Comparison of ENCODE assay signal across 20 mouse cellular contexts in the genomic region with DNA sequence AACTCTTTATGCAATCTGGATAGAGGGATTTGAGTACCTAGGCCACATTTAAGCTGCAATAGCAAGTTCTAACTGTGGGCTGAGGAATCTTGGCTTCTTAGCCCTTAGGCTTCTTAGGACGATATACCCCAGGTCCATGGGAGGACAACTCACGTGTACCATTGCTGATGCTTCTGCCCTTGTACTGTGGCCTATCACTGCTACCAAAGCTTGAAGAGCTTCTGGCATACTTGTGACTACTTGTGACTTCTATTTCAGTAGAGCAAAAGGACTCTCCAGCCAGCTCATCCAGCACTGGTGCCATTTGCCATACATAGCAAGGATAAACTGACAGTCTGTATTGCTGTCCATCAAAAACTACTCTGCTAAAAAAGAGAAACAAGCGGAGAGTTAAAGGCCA. TPM values are rescaled to one million over a fixed set of nuclear protein-coding genes. Genes with fewer than 3 reads are reported as not detected.
A peak's percentile ranks its signal among the peaks of the same experiment; 100 is the strongest.
DNase-seq lines count a peak whose midpoint lies in the region; ATAC-seq lines count a peak whose summit lies in the region.
"Had no signal": no experiment of that assay in that cellular context is flagged by ENCODE, and none has a peak within 500 bp of the region (broad histone marks: within the 10 kb centered on the region; RNA-seq: fewer than 3 reads in every experiment).

No protein-coding gene starts in this region.

- 84% methylated on average over 3 of the region's 3 CpGs for WGBS in heart, embryonic 12.5 days
- 95% methylated on average over 3 of the region's 3 CpGs for WGBS in midbrain, embryonic 11.5 days
- 97% methylated on average over 3 of the region's 3 CpGs for WGBS in midbrain, embryonic 15.5 days

- no peak overlapping the region for H3K4me2 ChIP-seq in heart, embryonic 12.5 days
- no peak overlapping the region for H3K4me2 ChIP-seq in midbrain, embryonic 11.5 days
- no peak overlapping the region for H3K4me2 ChIP-seq in midbrain, embryonic 15.5 days

- H3K4me3 ChIP-seq in heart, embryonic 12.5 days = no peak overlapping the region
- H3K4me3 ChIP-seq in midbrain, embryonic 11.5 days (ENCODE audit: low read depth, low read length) = no peak overlapping the region
- no peak overlapping the region for H3K4me3 ChIP-seq in midbrain, embryonic 15.5 days

- H3K36me3 ChIP-seq in heart, embryonic 12.5 days = no peaks in the 10 kb centered on the region
- H3K36me3 ChIP-seq in midbrain, embryonic 11.5 days (ENCODE audit: control insufficient read depth, insufficient read depth, low read length) = no peaks in the 10 kb centered on the region
- H3K36me3 ChIP-seq in midbrain, embryonic 15.5 days (replicated peaks) = no peaks in the 10 kb centered on the region
- H3K36me3 ChIP-seq: embryonic facial prominence, embryonic 13.5 days; forebrain, embryonic 12.5 days; hindbrain, embryonic 12.5 days had no signal

- no peak for ATAC-seq in heart, embryonic 12.5 days (ENCODE audit: insufficient number of reproducible peaks, low FRiP score)
- no peak for ATAC-seq in midbrain, embryonic 11.5 days (ENCODE audit: low FRiP score)
- no peak for ATAC-seq in midbrain, embryonic 15.5 days (replicated peaks)
- ATAC-seq: forebrain, embryonic 16.5 days; hindbrain, embryonic 16.5 days; inflammation-experienced regulatory T-cells, adult 6 months; intestine, postnatal 0 days had no signal

- H3K9me3 ChIP-seq in heart, embryonic 12.5 days (replicated peaks) = no peaks in the 10 kb centered on the region
- no peaks in the 10 kb centered on the region for H3K9me3 ChIP-seq in midbrain, embryonic 11.5 days (ENCODE audit: control insufficient read depth, low read length)
- H3K9me3 ChIP-seq in midbrain, embryonic 15.5 days = no peaks in the 10 kb centered on the region
- H3K9me3 ChIP-seq: embryonic facial prominence, embryonic 13.5 days; forebrain, embryonic 12.5 days; G1E; hindbrain, embryonic 12.5 days had no signal

- no peak overlapping the region for H3K27ac ChIP-seq in heart, embryonic 12.5 days (ENCODE audit: poor library complexity, severe bottlenecking)
- H3K27ac ChIP-seq in midbrain, embryonic 11.5 days (ENCODE audit: low read depth, low read length) = no peak overlapping the region
- no peak overlapping the region for H3K27ac ChIP-seq in midbrain, embryonic 15.5 days
- H3K27ac ChIP-seq: forebrain, embryonic 12.5 days; hindbrain, embryonic 12.5 days had no signal

- no peaks in the 10 kb centered on the region for H3K27me3 ChIP-seq in heart, embryonic 12.5 days (replicated peaks)
- no peaks in the 10 kb centered on the region; the same call in 1 of the 2 replicates for H3K27me3 ChIP-seq in midbrain, embryonic 11.5 days (ENCODE audit: control insufficient read depth, insufficient read depth, low read length)
- H3K27me3 ChIP-seq in midbrain, embryonic 15.5 days (replicated peaks) = no peaks in the 10 kb centered on the region
- H3K27me3 ChIP-seq: embryonic facial prominence, embryonic 13.5 days; forebrain, embryonic 12.5 days; hindbrain, embryonic 12.5 days had no signal

- DNase-seq in heart, adult 11 months = peak; percentile 97
- DNase-seq in heart, adult 9 months (ENCODE audit: low spot score in 2 of 2) = peak; percentile 62 to 70
- no peak for DNase-seq in heart, postnatal 4 days
- peak; percentile 62 for DNase-seq in midbrain, embryonic 11.5 days (ENCODE audit: low spot score, missing footprints)
- DNase-seq in spleen, adult 18-20 months = no peak
- DNase-seq: adrenal gland, postnatal 10 days; cerebellum, adult 11-12 months; cerebellum, postnatal 36 days; gastrocnemius, postnatal 36 days; kidney, adult 8-10 months had no signal

- no peak overlapping the region for H3K9ac ChIP-seq in heart, embryonic 12.5 days
- H3K9ac ChIP-seq in midbrain, embryonic 11.5 days (ENCODE audit: low read length) = no peak overlapping the region
- no peak overlapping the region for H3K9ac ChIP-seq in midbrain, embryonic 15.5 days
- H3K9ac ChIP-seq: hindbrain, embryonic 12.5 days had no signal

- peaks cover 14% of the 10 kb centered on the region for H3K4me1 ChIP-seq in heart, embryonic 12.5 days (replicated peaks)
- H3K4me1 ChIP-seq in midbrain, embryonic 11.5 days (ENCODE audit: control insufficient read depth, insufficient read depth, low read length) = peaks cover 5% of the 10 kb centered on the region; the same call in 1 of the 2 replicates
- peaks cover 9% of the 10 kb centered on the region; the same call in 1 of the 2 replicates for H3K4me1 ChIP-seq in midbrain, embryonic 15.5 days

RNA-seq across cellular contexts. Expression of gene Ogdh, which starts 1.3 kb away (rescaled TPM):
- 284 and 289 TPM in 2 replicates for polyA plus RNA-seq in heart, embryonic 12.5 days (2016; fragmentation: Nextera tagmentation; extraction: Ambion mirVana)
- total RNA-seq in heart, postnatal 4 days (2021) = 100 to 1,000 TPM; 874 to 885 TPM
- polyA plus RNA-seq in midbrain, embryonic 11.5 days (2014; fragmentation: Nextera tagmentation; extraction: Ambion mirVana) = 80.4 and 81.3 TPM in 2 replicates
- 118 and 126 TPM in 2 replicates for polyA plus RNA-seq in midbrain, embryonic 15.5 days (2015; fragmentation: Nextera tagmentation; extraction: Ambion mirVana)

RNA-seq across cellular contexts. Expression of gene Tmed4, which starts 15.5 kb away (rescaled TPM):
- 85.4 and 87.9 TPM in 2 replicates for polyA plus RNA-seq in heart, embryonic 12.5 days (2016; fragmentation: Nextera tagmentation; extraction: Ambion mirVana)
- 10 to 100 TPM; 62.9 to 68.5 TPM for total RNA-seq in heart, postnatal 4 days (2021)
- polyA plus RNA-seq in midbrain, embryonic 11.5 days (2014; fragmentation: Nextera tagmentation; extraction: Ambion mirVana) = 148 and 161 TPM in 2 replicates
- 123 and 128 TPM in 2 replicates for polyA plus RNA-seq in midbrain, embryonic 15.5 days (2015; fragmentation: Nextera tagmentation; extraction: Ambion mirVana)

RNA-seq across cellular contexts. Expression of gene Ddx56, which starts 22.6 kb away (rescaled TPM):
- polyA plus RNA-seq in heart, embryonic 12.5 days (2016; fragmentation: Nextera tagmentation; extraction: Ambion mirVana) = 64.2 and 67.1 TPM in 2 replicates
- total RNA-seq in heart, postnatal 4 days (2021) = 10 to 100 TPM; 37.5 to 38.2 TPM
- polyA plus RNA-seq in midbrain, embryonic 11.5 days (2014; fragmentation: Nextera tagmentation; extraction: Ambion mirVana) = 98.8 and 104 TPM in 2 replicates
- 71.4 and 72.2 TPM in 2 replicates for polyA plus RNA-seq in midbrain, embryonic 15.5 days (2015; fragmentation: Nextera tagmentation; extraction: Ambion mirVana)

Comparison
In these comparisons a context has a peak if more than half of its experiments do, and no peak if none do; other contexts are left out.
1. DNase-seq: peak in heart, adult 11 months (single experiment), heart, adult 9 months (2 of 2) and midbrain, embryonic 11.5 days (single experiment); none in heart, postnatal 4 days (single experiment) and spleen, adult 18-20 months (0 of 2).